Mouse (Mus musculus) bone marrow, adult 2 months (tissue): ENCODE data around the gene Rfx2. TPM values are rescaled to one million over a fixed set of nuclear protein-coding genes. Genes with fewer than 3 reads are reported as not detected.

ENCODE experiments used
- H3K27ac ChIP-seq: fragments of 200-500 bp; 2 replicates; pipeline ENCODE4 v1.5.1; 2012; ENCODE audit warnings: low read depth, mild to moderate bottlenecking, control low read depth, inconsistent platforms, low read length; ENCODE audit not compliant: control insufficient read depth, poor library complexity, insufficient read depth
- H3K4me1 ChIP-seq: fragments of 200-500 bp; 2 replicates; pipeline ENCODE4 v1.6.1; 2011; ENCODE audit warnings: low read length; ENCODE audit not compliant: control insufficient read depth, insufficient read depth
- H3K4me3 ChIP-seq: fragments of 200-500 bp; replicated peaks from 2 replicates; pipeline ENCODE3; 2011; ENCODE audit warnings: mild to moderate bottlenecking, low read depth, low read length, control low read depth; ENCODE audit not compliant: control insufficient read depth
- CTCF ChIP-seq: fragments of 200-500 bp; IDR thresholded peaks from 2 replicates; pipeline ENCODE4 v1.5.1; 2011; ENCODE audit warnings: low read length, control low read depth; ENCODE audit not compliant: control insufficient read depth, insufficient read depth
- POLR2A ChIP-seq: fragments of 200-500 bp; IDR thresholded peaks from 2 replicates; pipeline ENCODE4 v1.6.1; 2011; ENCODE audit warnings: low read depth, mild to moderate bottlenecking, control low read depth, low read length, borderline replicate concordance; ENCODE audit not compliant: control insufficient read depth
- WGBS: fragments of 180-500 bp; shearing (Covaris S2); methylation state at CpG from one replicate; pipeline ENCODE4 v1.1.7; 2018; 5-methylcytosine and 5-hydroxymethylcytosine counted together
- polyA plus RNA-seq: library from polyadenylated mRNA; stranded (reverse); fragments of >200 nt; gene quantifications from 2 replicates; pipeline ENCODE4 v1.2.4, GENCODE M21; 2011; ENCODE audit warnings: low replicate concordance; ENCODE audit not compliant: missing spikeins, insufficient read depth, insufficient read length

Gene Rfx2
- polyA plus RNA-seq, 1 experiment = 16.2 TPM

DNA sequence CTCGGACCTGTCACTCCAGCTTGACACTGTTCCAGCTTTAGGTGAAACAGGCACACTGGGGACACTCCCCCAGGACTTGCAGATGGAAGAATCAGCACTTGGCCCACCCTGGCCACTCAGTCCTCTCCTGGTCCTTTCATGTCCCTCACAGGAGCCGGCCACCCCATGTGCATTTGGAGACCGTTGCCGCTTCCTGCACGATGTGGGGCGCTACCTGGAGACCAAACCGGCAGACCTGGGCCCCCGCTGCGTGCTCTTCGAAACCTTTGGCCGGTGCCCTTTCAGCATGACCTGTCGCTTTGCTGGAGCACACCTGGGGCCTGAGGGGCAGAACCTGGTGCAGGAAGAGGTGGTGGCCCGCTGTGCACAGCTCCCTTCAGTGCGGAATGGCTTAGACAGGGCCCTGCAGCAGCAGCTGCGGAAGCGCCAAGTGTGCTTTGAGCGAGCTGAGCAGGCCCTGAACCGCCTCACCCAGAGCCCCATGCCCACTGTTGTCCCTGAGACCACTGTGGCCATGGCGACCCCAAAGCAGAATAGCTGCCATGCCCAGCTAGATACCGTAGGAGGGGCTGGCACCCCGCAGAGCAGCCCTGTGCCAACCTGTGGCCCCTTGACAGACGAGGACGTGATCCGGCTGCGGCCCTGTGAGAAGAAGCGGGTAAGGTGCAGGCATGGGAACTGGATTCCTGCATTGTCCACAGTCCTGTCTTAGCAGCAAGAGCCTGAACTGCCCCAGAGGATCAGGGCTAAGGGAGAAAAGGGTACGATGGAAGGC is 64.0 kb downstream of the Rfx2 start:
- no peak overlapping the region for H3K27ac ChIP-seq
- TF ChIP-seq POLR2A (no peak), CTCF (no peak)
- WGBS = 92% methylated on average over 27 of the region's 27 CpGs
- H3K4me3 ChIP-seq = no peak overlapping the region
- H3K4me1 ChIP-seq = peaks cover 6% of the 10 kb centered on the region; the same call in 1 of the 2 replicates

DNA sequence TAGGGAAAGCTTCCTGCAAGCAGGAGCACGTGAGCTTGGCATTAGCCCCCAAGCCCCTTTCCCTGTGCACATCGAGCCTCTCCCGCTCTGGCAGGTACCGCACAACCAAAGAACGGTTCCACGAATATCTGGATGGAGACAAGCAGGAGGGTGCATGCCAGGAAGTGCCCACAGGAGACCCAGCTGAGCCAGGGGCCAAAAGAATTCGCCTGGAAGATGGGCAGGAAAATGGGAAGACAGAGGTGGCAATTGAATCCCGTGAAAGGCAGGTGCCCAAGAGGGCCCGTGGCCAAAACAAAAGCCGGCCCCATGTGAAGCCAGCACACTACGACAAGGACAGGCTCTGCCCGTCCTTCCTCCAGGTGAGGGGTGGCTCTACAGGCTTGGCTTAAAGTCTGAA is 65.4 kb downstream of the Rfx2 start:
- peak overlapping the region; percentile 99 for H3K4me3 ChIP-seq
- peaks cover 6% of the 10 kb centered on the region; the same call in 1 of the 2 replicates for H3K4me1 ChIP-seq
- 51% methylated on average over 12 of the region's 12 CpGs for WGBS
- H3K27ac ChIP-seq = no peak overlapping the region; the same call in 1 of the 2 replicates
- TF ChIP-seq CTCF (no peak), POLR2A (no peak)

DNA sequence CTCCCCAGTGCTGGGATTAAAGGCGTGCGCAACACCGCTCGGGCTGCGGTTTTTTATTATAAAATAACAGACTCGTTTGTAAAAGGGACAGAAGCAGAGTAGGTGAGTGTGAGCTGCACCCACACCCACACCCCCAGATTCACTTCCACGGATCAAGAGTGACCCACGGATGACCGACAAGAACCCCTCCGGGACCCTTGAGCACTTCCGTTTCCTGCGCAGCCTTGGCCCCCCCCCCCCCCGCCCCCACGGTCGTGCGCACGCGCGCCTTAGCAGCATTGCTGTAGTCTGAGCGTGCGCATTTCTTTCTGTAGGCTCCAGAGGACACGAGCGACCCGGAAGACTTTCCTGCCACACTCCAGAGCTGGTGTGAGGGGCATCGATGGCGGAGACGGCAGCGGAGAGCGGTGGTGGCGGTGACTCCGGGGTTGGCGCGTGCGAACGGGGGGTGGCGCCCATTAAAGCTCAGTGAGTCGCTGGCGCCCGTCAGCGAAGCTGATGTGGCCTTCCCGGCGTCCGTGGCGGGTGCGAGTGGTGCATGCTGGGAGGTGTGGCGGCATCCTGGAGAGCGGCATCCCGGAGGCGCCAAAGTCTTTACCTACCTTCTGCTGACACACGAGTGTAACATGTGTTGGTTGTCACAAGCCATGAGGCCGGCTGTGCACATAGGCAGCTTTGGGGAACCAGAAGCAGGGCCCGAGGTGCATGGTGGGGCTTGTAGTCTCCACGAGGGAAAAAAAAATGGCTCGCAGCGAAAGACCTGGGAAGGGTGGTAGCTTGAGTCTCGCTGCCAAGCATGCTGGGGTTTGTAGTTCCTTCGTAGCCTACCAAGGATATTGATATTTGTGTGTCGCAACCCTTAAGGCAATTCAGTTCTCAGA is 66.1 kb downstream of the Rfx2 start, which contains the start of gene Dus3l:
Dus3l (plus strand) TSS at position 284 of the 881 bp plus-strand sequence.
- Histone ChIP-seq H3K4me3 (peak within 1 kb of the TSS; percentile 99), H3K4me1 (peaks cover 6% of the 10 kb centered on the region; the same call in 1 of the 2 replicates), H3K27ac (peak within 1 kb of the TSS; percentile 99)
- under 1% methylated on average over 54 of the region's 58 CpGs for WGBS
- TF ChIP-seq POLR2A (peak; percentile 54; the same call in 1 of the 2 replicates), CTCF (no peak)

DNA sequence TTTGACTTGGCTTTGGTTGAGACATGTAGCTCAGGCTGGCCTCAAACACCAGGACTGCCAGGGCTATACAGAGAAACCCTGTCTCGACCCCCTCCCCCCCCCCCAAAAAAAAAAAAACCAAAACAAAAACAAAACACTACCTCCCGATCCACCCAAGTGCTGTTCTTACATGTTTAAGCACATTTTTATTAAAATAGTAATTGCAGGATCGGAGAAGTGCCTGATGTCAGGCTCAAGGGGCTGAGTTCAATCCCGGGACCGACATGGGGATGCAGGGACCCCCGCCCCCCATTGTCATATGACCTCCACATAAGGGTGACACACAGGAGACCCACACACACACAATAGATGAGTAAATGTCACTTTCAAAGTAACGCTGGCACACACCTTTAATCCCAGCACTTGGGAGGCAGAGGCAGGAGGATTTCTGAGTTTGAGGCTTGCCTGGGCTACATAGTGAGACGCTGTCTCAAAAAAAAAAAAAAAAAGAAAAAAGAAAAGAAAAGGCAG is 67.0 kb downstream of the Rfx2 start:
- Histone ChIP-seq H3K4me3 (peak overlapping the region; percentile 99), H3K4me1 (peaks cover 6% of the 10 kb centered on the region; the same call in 1 of the 2 replicates), H3K27ac (no peak overlapping the region; the same call in 1 of the 2 replicates)
- TF ChIP-seq POLR2A (no peak), CTCF (no peak)
- WGBS = 57% methylated on average over 8 of the region's 8 CpGs

DNA sequence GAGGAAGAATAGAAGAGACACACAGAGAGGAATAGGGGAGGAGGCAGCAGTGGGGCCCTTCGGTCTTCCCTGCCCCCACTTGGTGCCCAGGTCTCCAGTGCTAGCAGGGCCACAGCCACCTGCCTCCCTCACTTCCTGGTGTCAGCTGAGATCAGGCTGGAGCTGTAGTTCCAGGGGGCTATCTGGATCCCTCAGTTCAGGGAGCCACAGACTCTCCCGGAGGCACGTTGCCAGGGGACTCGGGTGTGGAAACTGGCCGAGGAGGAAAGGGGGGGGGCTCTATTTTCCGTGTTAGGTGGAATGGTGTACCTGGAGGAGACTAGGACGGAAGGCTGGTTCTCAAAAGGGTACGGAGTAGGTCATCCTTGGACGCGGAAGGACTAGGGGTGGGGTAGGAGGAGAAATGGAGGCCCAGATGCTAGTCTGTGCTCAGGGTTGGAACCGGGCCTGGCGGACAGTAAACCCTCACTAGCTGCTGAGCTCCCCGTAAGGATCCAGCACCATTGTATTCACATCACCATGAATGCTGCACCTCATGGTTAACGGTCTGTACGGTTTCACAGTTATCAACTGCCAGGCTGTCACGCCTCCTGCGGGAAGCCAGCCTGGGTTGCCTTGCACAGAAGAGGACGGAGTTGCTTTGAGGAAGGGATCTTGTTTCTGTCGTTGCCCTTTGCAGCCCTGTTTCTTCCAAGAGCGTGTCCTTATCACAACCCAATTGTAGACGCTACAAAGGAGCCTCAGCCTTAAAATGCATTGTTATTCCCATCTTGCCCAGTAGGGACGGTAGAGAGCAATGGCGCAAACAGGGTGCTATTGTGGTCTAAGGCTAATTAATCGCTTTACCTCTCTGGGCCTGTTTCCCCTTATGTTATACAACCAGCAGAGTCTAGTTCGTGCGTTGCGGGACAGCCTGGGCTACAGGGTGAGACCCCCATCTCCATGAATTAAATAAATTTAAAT is 67.8 kb downstream of the Rfx2 start:
- 40% methylated on average over 27 of the region's 27 CpGs for WGBS
- TF ChIP-seq POLR2A (no peak), CTCF (peak; percentile 71)
- Histone ChIP-seq H3K27ac (peak overlapping the region; percentile 7; the same call in 1 of the 2 replicates), H3K4me3 (no peak overlapping the region), H3K4me1 (peaks cover 6% of the 10 kb centered on the region; the same call in 1 of the 2 replicates)

DNA sequence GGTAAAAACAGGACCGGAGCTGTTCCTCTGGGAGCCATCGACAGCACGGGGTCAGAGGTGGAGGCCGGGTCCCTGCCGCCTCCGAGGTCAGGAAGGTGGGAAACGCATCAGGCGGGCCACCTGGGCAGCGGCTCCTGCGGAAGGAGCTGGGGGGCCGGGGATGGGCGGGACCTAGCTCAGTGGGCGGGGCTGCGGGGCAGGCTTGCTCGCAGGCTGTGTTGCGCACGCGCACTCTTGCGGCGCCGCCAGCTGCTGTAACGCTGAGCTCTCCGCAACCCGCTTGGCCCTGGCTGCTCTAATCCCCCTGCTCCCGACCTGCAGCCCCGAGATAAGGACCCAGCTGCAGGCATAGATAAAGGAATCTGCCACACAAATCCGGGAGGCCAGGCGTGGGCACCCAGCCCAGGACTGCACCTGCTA is 68.8 kb downstream of the Rfx2 start:
- Histone ChIP-seq H3K27ac (peak overlapping the region; percentile 49; the same call in 1 of the 2 replicates), H3K4me3 (peak overlapping the region; percentile 64), H3K4me1 (peaks cover 6% of the 10 kb centered on the region; the same call in 1 of the 2 replicates)
- WGBS = under 1% methylated on average over 28 of the region's 28 CpGs
- TF ChIP-seq POLR2A = peak; percentile 33; the same call in 1 of the 2 replicates
- TF ChIP-seq CTCF = no peak

DNA sequence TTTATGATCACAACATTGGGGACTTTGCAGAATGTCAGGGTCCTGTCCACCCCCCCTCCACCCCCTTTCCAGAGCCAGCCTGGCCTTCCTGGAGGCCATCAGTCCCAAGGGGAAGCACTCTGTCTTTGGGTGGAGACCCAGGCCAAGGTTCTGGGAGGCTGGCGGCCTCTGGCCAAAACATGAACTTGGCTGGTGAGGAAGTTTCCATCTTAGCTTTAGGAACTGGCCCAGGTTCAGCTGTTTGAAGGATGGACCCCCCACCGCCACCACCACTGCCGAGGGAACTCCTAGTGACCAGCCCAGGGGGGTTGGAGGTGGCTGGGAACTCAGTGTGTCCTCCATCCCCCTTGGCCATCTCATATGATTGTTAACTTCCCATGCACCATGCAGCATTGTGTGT is 69.7 kb downstream of the Rfx2 start:
- TF ChIP-seq POLR2A (no peak), CTCF (no peak)
- Histone ChIP-seq H3K4me3 (no peak overlapping the region), H3K27ac (no peak overlapping the region), H3K4me1 (peaks cover 6% of the 10 kb centered on the region; the same call in 1 of the 2 replicates)
- WGBS = 63% methylated on average over 3 of the region's 3 CpGs
